Mouse (Mus musculus) left cerebral cortex, adult 2 months (tissue): ENCODE results near the gene Tbx15. TPM values are rescaled to one million over a fixed set of nuclear protein-coding genes. Genes with fewer than 3 reads are reported as not detected.

ENCODE experiments used
- DNase-seq, 2 experiments: peaks; one replicate each; pipeline ENCODE4 v3.0.0; 2021 to 2022; ENCODE audit warnings: low spot score in 2 of 2, mixed read lengths in 1 of 2; ENCODE audit errors: extremely low spot score in 1 of 2
- H3K27ac ChIP-seq: fragments of 200-600 bp; 2 replicates; pipeline ENCODE4 v1.8.1; 2022
- H3K4me3 ChIP-seq: fragments of 200-600 bp; 2 replicates; pipeline ENCODE4 v1.8.1; 2022
- CTCF ChIP-seq: fragments of 200-600 bp; IDR thresholded peaks from 2 replicates; pipeline ENCODE4 v1.8.1; 2022; ENCODE audit warnings: antibody characterized with exemption, mild to moderate bottlenecking, moderate library complexity
- intact Hi-C: fragments of 180-260 bp; cut with DNase I; formaldehyde crosslinking; loops from one replicate; pipeline ENCODE4 v1.15.1; 2025
- total RNA-seq, 2 experiments: library from RNA; stranded (reverse); gene quantifications; 2 replicates each; pipeline ENCODE4 v1.2.3; 2021

Tbx15 gene
- total RNA-seq, 2 experiments from 2014 or later: 0.87 to 1.1 TPM

DNA sequence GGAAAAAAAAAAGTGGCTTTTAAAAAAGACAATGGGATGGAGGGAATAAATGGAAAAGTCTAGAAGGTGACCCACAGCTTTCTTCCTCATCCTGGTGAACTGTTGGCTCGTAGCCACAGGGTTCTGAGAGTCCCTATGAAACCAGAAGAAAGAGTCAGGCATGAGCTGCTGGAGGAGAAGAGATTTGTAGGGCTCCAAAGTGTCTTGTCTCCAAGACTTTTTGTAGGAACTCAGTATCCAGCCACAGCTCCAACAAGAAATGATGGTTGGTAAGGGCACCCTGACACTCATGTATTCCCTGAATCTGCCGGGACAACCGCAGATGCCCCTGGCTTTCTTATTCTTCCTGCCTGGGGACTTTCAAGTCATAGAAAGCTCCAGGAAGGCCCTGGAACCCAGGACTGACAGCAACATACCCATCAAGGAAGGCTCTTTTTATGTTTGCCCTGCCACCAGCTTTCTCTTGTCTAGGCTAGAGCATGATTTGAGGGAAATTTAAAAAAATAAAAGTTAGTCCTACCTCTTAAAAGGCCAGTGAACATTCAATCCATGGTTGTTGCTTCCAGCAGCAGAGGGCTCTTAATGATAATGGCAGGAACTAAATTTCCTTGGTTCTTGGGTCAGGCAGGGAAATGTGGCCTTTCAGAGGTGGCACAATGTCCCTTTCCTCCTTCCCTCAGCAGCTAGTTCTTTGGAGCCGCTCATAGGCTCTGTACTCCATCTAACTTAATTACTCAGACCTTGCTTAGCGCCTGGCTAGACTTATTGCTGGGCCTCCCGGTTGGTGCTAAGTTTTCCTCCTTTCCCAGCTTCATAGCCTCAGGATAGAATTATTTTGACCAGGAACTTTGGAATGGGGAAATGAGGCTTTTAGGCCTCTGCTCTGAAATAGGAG, 11.3 kb downstream of the Tbx15 start:
- Histone ChIP-seq H3K27ac (no peak overlapping the region), H3K4me3 (no peak overlapping the region)
- no peak for DNase-seq
- TF ChIP-seq CTCF: no peak
- intact Hi-C loops: no loop called here

DNA sequence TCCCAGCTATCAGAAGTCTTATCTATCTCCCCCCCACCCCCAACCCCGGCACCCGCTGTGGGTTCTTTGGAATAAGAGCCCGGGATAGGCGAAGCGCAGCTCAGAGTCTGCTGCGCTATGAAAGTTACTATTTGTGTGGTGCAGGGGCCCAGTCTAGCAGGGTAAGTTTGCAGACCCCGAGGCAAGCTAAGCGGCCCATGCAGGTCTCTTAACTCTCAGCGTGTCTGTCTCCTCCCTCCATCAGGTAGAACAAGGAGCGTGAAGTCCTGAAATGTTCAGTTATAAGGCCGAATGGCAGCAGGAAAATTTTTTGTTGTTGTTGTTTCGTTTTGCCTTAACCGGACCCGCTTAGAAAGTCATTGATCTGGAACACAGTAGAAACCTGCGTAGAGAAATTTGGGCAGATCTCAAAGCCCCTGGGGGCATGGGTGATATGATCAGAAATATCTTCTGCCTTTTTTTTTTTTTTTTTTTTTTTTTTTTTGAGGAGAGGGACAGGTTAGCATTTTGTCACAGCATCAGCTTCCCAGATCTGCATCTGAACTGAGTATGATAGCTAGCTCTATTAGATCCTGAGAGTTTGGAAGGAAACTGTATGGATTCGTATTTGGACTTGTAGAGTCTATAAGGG, 12.4 kb downstream of the Tbx15 start:
- no peak for DNase-seq
- intact Hi-C loops: no loop called here
- Histone ChIP-seq H3K27ac (no peak overlapping the region), H3K4me3 (no peak overlapping the region)
- TF ChIP-seq CTCF: no peak

DNA sequence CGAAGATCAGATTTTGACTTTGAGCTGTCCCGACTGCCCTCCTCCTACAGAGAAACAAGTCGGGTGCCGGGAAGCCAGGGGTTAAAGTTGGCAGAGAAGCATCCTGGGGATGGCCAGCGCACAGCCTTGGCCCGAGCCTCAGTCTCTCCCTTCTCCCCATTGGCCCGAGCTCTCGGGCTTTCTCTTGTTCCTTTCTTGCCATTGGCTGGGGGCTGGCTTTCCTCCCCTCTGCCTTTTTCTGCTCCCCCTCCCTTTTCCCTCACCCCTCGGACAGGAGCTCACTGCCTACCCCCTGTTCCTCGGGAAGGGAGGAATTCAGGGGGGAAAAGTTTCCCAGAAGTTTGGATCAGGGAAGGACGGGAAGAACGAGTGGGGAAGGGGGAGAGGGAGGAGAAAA, 12.9 kb downstream of the Tbx15 start:
- Histone ChIP-seq H3K4me3 (no peak overlapping the region), H3K27ac (no peak overlapping the region)
- no peak for DNase-seq
- intact Hi-C loops: no loop called here
- TF ChIP-seq CTCF: no peak

DNA sequence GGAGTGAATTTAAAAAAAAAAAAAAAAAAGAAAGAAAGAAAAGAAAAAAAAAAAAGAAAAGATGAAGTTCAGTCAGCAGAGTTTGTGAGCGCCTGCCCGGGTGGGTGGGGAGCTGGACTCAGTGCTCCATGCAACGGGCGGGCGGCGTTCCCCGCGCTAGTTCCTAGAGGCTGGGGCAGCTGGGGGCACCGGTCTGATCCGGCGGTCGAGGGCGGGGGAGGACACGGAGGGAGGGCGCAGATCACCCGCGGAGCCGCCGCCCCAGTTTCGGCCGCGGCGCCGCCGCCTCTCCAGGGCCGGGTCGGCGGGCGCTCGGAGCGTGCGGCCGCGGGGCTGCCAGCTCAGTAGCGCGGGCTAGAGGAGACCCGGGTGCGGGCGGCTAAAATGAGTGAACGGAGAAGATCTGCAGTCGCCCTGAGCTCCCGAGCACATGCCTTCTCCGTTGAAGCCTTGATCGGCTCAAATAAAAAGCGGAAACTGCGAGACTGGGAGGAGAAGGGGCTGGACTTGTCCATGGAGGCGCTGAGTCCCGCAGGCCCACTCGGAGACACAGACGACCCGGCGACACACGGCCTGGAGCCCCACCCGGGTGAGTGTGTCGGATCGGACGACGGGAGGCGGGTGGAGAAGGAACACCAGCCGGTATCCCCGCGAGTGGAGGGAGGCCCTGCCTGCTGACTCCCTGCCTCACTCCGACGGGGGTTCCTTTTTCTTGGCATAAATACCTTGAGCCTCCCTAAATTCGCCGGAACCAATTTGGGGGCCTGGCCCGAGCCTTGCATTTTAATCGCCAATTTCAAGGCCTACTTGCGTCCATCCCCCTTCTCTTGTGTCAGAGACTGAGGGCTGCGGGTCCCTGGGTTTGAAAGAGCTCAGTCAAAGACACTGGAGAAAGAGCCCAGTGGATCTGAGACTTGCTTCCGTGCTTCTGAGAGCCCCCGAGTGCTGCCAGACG, 13.6 kb downstream of the Tbx15 start:
- peak overlapping the region; percentile 37 for H3K4me3 ChIP-seq
- no peak for TF ChIP-seq CTCF
- intact Hi-C loops: no loop called here
- DNase-seq: no peak
- no peak overlapping the region for H3K27ac ChIP-seq

DNA sequence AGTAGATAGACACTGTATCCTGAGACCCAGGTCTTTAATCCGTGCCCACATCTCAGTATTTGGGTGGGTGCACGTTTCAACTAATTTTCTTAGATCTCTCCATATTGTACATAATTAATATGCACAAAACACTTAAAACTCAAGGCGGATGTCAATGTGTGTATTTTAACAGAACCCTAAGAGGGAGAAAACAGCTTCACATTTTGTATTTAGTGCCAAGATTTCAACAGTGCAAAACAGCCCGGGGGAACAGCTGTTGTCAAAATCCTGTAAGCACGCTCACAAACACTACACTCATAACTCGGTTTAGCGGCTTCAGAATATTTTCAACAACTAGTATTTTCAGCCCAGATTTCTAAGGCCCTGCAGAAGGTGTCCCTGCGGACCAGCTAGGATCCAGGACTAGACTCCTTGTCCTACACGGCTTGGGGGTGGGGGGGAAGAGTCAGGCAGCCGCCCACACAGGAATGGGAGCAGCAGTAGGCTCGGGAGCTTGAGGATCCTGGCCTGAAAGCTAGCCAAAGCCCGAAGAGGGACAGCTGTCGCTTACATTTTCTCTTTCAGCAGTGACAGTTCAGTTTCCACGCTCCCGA, 14.5 kb downstream of the Tbx15 start:
- no peak for DNase-seq
- intact Hi-C loops: no loop called here
- no peak for TF ChIP-seq CTCF
- no peak overlapping the region for H3K27ac ChIP-seq
- H3K4me3 ChIP-seq: peak overlapping the region; percentile 37

DNA sequence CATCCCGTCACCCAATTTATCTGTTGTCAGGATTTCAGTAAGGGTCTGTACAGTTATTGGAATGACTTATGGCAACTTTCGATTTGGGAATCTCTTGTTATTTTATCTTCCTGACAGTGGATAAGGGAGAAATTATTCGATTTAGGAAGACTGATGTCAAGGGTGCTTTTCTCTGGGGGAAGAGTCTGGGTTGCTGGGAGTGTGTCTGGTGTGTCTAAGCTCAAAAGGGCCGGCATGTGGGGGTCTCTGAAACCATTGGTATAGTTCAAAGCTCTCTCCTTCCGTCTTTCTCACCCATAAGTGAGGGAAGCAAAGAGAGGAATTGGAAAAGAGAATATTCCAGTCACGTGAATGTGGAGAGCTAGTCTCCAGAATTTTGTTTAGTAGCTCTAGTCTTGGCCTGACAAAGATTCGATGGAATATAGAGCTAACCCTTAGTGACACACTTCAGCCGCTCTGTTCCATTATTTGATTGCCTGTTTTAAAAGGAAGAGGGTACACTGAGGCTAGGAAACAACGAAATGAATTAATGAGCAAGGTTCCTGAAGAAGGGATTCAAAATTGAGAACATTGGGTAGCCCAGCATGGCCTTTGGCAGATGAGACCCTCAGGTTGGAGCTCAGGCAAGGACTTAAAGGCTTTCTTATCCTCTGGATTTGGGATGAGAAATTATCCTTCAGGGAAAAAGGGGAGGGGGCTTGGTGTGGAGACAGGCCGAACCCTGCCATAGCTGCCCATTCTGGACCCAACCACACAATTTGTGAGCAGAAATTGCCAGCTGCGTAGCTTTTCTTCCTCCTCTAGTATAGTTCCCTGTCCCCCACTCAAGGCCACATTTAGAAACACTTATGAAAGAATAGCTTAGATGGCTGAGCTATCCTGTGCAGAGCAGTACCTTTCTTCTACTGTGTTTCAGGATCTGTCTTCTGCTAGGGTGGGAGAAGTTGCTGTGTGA, 15.5 kb downstream of the Tbx15 start:
- intact Hi-C loops: no loop called here

DNA sequence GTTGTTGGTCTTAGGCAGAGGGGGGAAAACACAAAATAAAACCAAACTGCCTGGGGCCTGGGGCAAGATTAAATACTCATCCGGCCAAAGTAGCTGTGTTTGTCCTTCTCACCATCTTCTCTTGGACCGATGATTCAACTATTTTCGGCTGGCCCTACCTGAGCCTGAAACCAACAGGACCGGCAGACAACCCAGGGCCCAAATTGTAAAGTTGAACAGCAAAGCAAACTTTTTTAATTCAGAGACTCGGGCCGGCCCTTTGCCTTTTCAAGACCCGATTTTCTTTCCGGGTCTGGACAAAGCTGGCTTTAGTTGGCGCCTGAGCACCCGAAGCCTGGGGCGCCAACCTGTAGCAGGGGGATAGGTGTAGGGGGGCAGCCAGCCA, 16.2 kb downstream of the Tbx15 start:
- Histone ChIP-seq H3K4me3 (no peak overlapping the region), H3K27ac (no peak overlapping the region)
- intact Hi-C loops: no loop called here
- DNase-seq: no peak
- TF ChIP-seq CTCF: no peak

More for the DNA sequence above, 15.5 kb downstream of the Tbx15 start:
- TF ChIP-seq CTCF: no peak
- no peak for DNase-seq
- Histone ChIP-seq H3K27ac (no peak overlapping the region), H3K4me3 (no peak overlapping the region)

DNA sequence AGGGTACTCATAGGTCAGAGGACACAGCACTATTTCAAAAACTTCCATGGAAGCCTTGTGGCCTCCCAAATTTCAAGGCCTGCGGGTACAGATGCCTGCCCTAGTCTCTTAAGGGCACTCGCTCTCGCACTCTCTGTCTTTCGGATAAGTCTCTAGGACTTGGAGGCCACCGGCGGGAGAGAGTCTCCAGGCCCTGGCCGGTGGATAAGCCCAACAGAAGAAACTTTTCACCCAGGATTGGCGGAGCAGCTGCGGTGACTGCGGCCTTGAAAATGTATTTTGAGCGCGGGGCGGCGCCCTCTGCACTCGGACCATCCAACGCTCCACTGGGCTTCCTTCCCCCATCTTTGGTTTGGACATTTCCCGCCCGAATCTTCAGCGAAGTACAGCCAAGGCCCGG, 16.6 kb downstream of the Tbx15 start:
- no peak for TF ChIP-seq CTCF
- DNase-seq: no peak
- intact Hi-C loops: no loop called here
- Histone ChIP-seq H3K27ac (no peak overlapping the region), H3K4me3 (no peak overlapping the region)

DNA sequence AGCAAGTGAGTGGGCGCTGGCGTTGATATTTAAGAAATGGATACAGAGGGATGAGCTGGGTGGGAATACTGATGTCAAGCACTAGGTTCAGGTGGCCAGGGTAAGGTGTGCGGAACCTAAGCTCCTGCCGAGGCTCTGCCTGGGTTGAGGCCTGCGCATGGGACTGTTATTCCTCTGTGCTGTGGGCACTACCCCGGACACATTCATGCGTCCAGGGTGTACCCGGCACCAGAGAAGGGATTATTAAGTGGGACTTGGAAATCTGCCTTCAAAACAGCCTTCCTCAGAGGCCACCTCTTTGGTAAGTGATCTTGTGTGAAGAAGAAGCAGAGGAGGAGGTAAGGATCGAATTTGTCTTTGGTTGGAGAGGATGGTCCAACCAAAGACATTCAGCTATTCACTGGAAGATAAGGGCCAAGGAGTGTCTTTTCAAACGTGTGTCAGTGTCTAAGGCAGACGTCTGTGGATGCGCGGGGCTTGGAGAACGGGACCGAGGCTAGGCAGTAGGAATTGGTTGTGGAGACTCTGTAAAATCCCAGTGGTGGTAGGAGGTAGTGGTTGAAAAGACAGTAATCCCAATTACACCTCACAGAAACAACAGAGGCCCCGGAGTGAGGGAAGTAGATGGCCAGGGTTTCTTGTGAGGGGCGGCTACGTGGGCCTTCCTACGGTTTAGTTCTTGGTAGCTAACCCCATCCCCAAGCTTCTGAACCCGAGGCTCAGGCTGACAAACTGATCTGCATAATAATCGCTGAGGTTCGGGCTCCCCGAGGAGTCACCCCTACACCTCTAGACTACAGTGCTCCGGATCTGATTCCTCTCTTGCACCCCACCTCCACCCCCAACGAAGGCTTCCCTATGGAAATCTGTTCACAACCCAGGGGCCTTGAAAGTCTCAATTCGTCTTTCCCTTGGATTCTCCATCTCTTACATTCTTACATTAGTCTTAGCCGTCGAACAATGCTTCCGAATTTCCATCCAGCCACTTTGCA, 17.7 kb downstream of the Tbx15 start:
- intact Hi-C loops: no loop called here
- Histone ChIP-seq H3K4me3 (no peak overlapping the region), H3K27ac (no peak overlapping the region)
- DNase-seq: no peak
- no peak for TF ChIP-seq CTCF
